Mouse (Mus musculus): ENCODE measurements around the gene Slc5a10. TPM values are rescaled to one million over a fixed set of nuclear protein-coding genes. Genes with fewer than 3 reads are reported as not detected.
"Not testable (repeated sequence)": the region's sequence is repeated elsewhere in the genome, so short reads cannot be mapped to it uniquely, and the experiment has no call there.

Slc5a10 gene
- polyA plus RNA-seq, 1 experiment from 2014 or later: 0.11 TPM

DNA sequence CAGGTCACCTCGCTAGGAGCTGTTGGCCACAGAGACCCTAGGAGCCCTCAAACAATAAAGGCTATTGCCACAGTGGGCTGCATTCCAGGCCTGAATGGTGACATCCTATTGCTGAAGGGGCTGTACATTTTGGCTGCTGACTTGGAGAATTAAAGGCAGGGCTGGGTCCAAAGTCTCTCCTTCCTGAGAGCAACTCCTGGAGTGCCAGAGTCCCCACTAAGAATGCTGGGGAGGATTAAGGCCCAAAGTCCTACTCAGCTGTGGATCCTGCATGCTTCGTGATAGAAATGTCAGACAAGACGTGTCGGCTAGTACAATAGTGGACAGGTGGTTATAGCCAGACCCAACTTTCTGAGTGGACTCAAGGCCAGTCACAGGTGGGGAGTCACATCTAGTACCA lies 84.3 kb downstream of the Slc5a10 start:
- H3K9ac ChIP-seq (ENCODE audit: low read length); H3K36me3 ChIP-seq (ENCODE audit: control insufficient read depth, insufficient read depth); ATAC-seq (replicated peaks; ENCODE audit: extremely low read depth, insufficient read depth, low FRiP score); H3K4me1 ChIP-seq (ENCODE audit: control insufficient read depth, insufficient read depth, low read length); H3K4me2 ChIP-seq (ENCODE audit: low read depth, low read length); H3K27me3 ChIP-seq (ENCODE audit: control insufficient read depth, insufficient read depth, low read length); H3K4me3 ChIP-seq (ENCODE audit: low read length); H3K9me3 ChIP-seq (replicated peaks; ENCODE audit: control insufficient read depth, low read length); H3K27ac ChIP-seq (ENCODE audit: low read length): not testable (repeated sequence)
- 96% methylated on average over 3 of the region's 4 CpGs for WGBS

DNA sequence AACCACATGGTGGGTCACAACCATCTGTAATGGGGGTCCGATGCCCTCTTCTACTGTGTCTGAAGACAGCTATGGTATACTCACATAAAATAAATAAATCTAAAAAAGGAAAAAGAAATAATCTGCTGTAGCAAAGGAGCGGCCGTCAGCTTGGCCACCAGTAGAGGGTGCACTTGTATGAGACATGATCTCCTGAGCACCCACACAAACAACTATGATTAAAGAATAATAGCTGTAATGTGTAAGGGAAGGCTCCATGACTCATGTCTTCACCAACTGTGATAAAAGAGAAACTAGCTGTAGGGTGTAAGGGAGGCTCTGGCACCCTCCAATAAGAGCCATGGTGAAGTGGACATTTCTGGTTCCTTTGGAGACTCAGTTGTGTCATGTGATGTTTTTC lies 91.0 kb downstream of the Slc5a10 start:
- WGBS: 46% methylated on average over 3 of the region's 3 CpGs
- H3K27me3 ChIP-seq (ENCODE audit: control insufficient read depth, insufficient read depth, low read length): no peaks in the 10 kb centered on the region
- no peaks in the 10 kb centered on the region for H3K36me3 ChIP-seq (ENCODE audit: control insufficient read depth, insufficient read depth)
- no peaks in the 10 kb centered on the region for H3K9me3 ChIP-seq (replicated peaks; ENCODE audit: control insufficient read depth, low read length)
- no peak overlapping the region for H3K4me2 ChIP-seq (ENCODE audit: low read depth, low read length)
- no peak overlapping the region for H3K27ac ChIP-seq (ENCODE audit: low read length)
- H3K4me3 ChIP-seq (ENCODE audit: low read length): no peak overlapping the region
- H3K4me1 ChIP-seq (ENCODE audit: control insufficient read depth, insufficient read depth, low read length): no peaks in the 10 kb centered on the region
- ATAC-seq (replicated peaks; ENCODE audit: extremely low read depth, insufficient read depth, low FRiP score): no peak
- no peak overlapping the region for H3K9ac ChIP-seq (ENCODE audit: low read length)

DNA sequence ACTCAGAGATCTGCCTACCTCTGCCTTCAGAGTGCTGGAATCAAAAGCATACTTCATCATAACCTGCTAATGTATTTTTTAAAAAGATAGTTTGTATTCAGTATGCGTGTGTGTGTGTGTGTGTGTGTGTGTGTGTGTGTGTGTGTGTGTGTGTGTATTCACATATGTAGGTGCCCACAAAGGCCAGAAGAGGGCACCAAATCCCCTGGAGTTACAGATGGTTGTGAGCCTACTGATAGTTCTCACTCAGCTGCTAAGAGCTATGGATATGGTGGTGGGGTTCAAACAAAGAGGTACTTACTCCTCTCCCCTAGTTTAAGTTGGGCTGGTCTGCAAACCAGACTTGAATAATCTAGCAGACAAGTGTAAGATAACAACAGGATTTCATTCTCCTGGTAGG lies 94.1 kb downstream of the Slc5a10 start:
- no peak overlapping the region for H3K4me3 ChIP-seq (ENCODE audit: low read length)
- no peak for ATAC-seq (replicated peaks; ENCODE audit: extremely low read depth, insufficient read depth, low FRiP score)
- H3K9me3 ChIP-seq (replicated peaks; ENCODE audit: control insufficient read depth, low read length): no peaks in the 10 kb centered on the region; the same call in 1 of the 2 replicates
- H3K9ac ChIP-seq (ENCODE audit: low read length): no peak overlapping the region
- H3K4me2 ChIP-seq (ENCODE audit: low read depth, low read length): no peak overlapping the region
- 100% methylated on average over 1 of the region's 1 CpGs for WGBS
- H3K27ac ChIP-seq (ENCODE audit: low read length): no peak overlapping the region
- H3K4me1 ChIP-seq (ENCODE audit: control insufficient read depth, insufficient read depth, low read length): no peaks in the 10 kb centered on the region
- no peaks in the 10 kb centered on the region for H3K36me3 ChIP-seq (ENCODE audit: control insufficient read depth, insufficient read depth)
- H3K27me3 ChIP-seq (ENCODE audit: control insufficient read depth, insufficient read depth, low read length): no peaks in the 10 kb centered on the region

DNA sequence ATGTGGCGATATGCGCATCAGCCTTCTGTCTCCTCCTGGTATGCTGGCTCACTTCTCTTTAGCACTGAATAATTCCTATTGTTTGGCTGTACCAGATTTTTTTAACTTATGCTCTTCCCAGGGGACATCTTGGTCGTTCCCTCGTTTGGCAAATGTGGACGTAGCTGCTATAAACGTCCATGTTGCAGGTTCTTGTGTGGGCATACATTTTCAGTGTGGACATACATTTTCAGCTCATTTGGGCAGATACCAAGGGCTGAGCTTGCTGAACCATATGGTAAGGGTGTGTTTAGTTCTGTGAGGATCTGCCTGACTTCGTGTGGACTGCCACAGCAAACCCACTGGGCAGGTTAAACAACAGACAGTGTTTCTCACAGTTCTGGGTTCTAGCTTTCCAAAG lies 95.5 kb downstream of the Slc5a10 start:
- Histone ChIP-seq H3K9me3 (replicated peaks; ENCODE audit: control insufficient read depth, low read length) (no peaks in the 10 kb centered on the region; the same call in 1 of the 2 replicates), H3K4me1 (ENCODE audit: control insufficient read depth, insufficient read depth, low read length) (no peaks in the 10 kb centered on the region; the same call in 1 of the 2 replicates), H3K36me3 (ENCODE audit: control insufficient read depth, insufficient read depth) (no peaks in the 10 kb centered on the region), H3K27ac (ENCODE audit: low read length) (no peak overlapping the region), H3K4me2 (ENCODE audit: low read depth, low read length) (no peak overlapping the region), H3K9ac (ENCODE audit: low read length) (no peak overlapping the region), H3K4me3 (ENCODE audit: low read length) (no peak overlapping the region), H3K27me3 (ENCODE audit: control insufficient read depth, insufficient read depth, low read length) (no peaks in the 10 kb centered on the region)
- WGBS: 72% methylated on average over 7 of the region's 7 CpGs
- ATAC-seq (replicated peaks; ENCODE audit: extremely low read depth, insufficient read depth, low FRiP score): no peak

Other genes with a start within 250 kb of the Slc5a10 start
- 125 and 225 TPM in 2 replicates for gene Mfap4, start 235.4 kb downstream of the Slc5a10 start, polyA plus RNA-seq (2015; fragmentation: Nextera tagmentation; extraction: Ambion mirVana)
- gene Mapk7, start 226.4 kb downstream of the Slc5a10 start, polyA plus RNA-seq (2015; fragmentation: Nextera tagmentation; extraction: Ambion mirVana): 27.4 and 28.9 TPM in 2 replicates
- 11.6 and 13.3 TPM in 2 replicates for gene B9d1, start 215.7 kb downstream of the Slc5a10 start, polyA plus RNA-seq (2015; fragmentation: Nextera tagmentation; extraction: Ambion mirVana)
- gene Epn2, start 141.1 kb downstream of the Slc5a10 start, polyA plus RNA-seq (2015; fragmentation: Nextera tagmentation; extraction: Ambion mirVana): 19.0 and 19.7 TPM in 2 replicates
- gene Grap, start 67.6 kb downstream of the Slc5a10 start, polyA plus RNA-seq (2015; fragmentation: Nextera tagmentation; extraction: Ambion mirVana): 13.9 and 15.7 TPM in 2 replicates
- gene Fam83g, start 36.7 kb downstream of the Slc5a10 start, polyA plus RNA-seq (2015; fragmentation: Nextera tagmentation; extraction: Ambion mirVana): 0.97 and 1.5 TPM in 2 replicates
- 14.0 and 17.7 TPM in 2 replicates for gene Prpsap2, start 41.3 kb upstream of the Slc5a10 start, polyA plus RNA-seq (2015; fragmentation: Nextera tagmentation; extraction: Ambion mirVana)
- gene Ulk2, start 134.2 kb upstream of the Slc5a10 start, polyA plus RNA-seq (2015; fragmentation: Nextera tagmentation; extraction: Ambion mirVana): 11.4 and 11.9 TPM in 2 replicates
- 14.1 and 14.5 TPM in 2 replicates for gene Akap10, start 209.4 kb upstream of the Slc5a10 start, polyA plus RNA-seq (2015; fragmentation: Nextera tagmentation; extraction: Ambion mirVana)
- gene Specc1, start 235.9 kb upstream of the Slc5a10 start, polyA plus RNA-seq (2015; fragmentation: Nextera tagmentation; extraction: Ambion mirVana): 9.3 TPM in 2 replicates

Measured in heart, embryonic 16.5 days (tissue).